Mouse (Mus musculus) naive thymus-derived CD4-positive, alpha-beta T cell, adult 2 months (primary cell): ENCODE results near the gene Sec11a.

ENCODE experiments used
- DNase-seq: peaks from one replicate; pipeline ENCODE4 v3.0.0-alpha.2; 2011; ENCODE audit warnings: low read depth

The Sec11a gene

GRCm38 (mm10) chr7:80947445-80948350 is at the start of gene Sec11a:
TSS of gene Sec11a (minus strand) at chr7:80947780.
- peak; percentile 97 for DNase-seq

- DNase-seq, result peak; percentile 68
Measured at GRCm38 (mm10) chr7:80995266-80996146, 47.9 kb upstream of the Sec11a start.

GRCm38 (mm10) chr7:80994663-80995005 is 47.1 kb upstream of the Sec11a start:
- DNase-seq, result peak; percentile 45

GRCm38 (mm10) chr7:80993834-80994662 is 46.5 kb upstream of the Sec11a start:
- peak; percentile 41 for DNase-seq

- peak; percentile 82 for DNase-seq
Measured at GRCm38 (mm10) chr7:80992980-80993833, 45.6 kb upstream of the Sec11a start, which contains the start of gene Zfp592. TSS of gene Zfp592 (plus strand) at chr7:80993681.

- peak; percentile 33 for DNase-seq
Measured at GRCm38 (mm10) chr7:80992631-80992979, 45.0 kb upstream of the Sec11a start.

- no peak for DNase-seq
Measured at GRCm38 (mm10) chr7:80992063-80992462, 44.5 kb upstream of the Sec11a start.

GRCm38 (mm10) chr7:80991589-80991988 is 44.0 kb upstream of the Sec11a start:
- no peak for DNase-seq

GRCm38 (mm10) chr7:80990276-80990675 is 42.7 kb upstream of the Sec11a start:
- no peak for DNase-seq

GRCm38 (mm10) chr7:80987805-80988625 is 40.4 kb upstream of the Sec11a start:
- DNase-seq, result no peak

- peak; percentile 53 for DNase-seq
Measured at GRCm38 (mm10) chr7:80986458-80987187, 39.0 kb upstream of the Sec11a start.

- DNase-seq, result no peak
Measured at GRCm38 (mm10) chr7:80980566-80980965, 33.0 kb upstream of the Sec11a start.

GRCm38 (mm10) chr7:80973638-80974015 is 26.0 kb upstream of the Sec11a start:
- peak; percentile 61 for DNase-seq

- peak; percentile 59 for DNase-seq
Measured at GRCm38 (mm10) chr7:80972920-80973637, 25.5 kb upstream of the Sec11a start.

- DNase-seq, result no peak
Measured at GRCm38 (mm10) chr7:80972082-80972481, 24.5 kb upstream of the Sec11a start.

GRCm38 (mm10) chr7:80971419-80971818 is 23.8 kb upstream of the Sec11a start:
- DNase-seq, result no peak

- no peak for DNase-seq
Measured at GRCm38 (mm10) chr7:80970913-80971312, 23.3 kb upstream of the Sec11a start.

GRCm38 (mm10) chr7:80962799-80963198 is 15.2 kb upstream of the Sec11a start:
- no peak for DNase-seq

GRCm38 (mm10) chr7:80959003-80959402 is 11.4 kb upstream of the Sec11a start:
- DNase-seq, result no peak
